Mouse (Mus musculus) frontal cortex, postnatal 25 days (tissue): ENCODE results near the gene Ralgapa2.

Source experiments
- DNase-seq, 2 experiments: peaks; one replicate each; pipeline ENCODE4 v3.0.0; 2022; ENCODE audit warnings: low spot score in 2 of 2

The Ralgapa2 gene

DNA sequence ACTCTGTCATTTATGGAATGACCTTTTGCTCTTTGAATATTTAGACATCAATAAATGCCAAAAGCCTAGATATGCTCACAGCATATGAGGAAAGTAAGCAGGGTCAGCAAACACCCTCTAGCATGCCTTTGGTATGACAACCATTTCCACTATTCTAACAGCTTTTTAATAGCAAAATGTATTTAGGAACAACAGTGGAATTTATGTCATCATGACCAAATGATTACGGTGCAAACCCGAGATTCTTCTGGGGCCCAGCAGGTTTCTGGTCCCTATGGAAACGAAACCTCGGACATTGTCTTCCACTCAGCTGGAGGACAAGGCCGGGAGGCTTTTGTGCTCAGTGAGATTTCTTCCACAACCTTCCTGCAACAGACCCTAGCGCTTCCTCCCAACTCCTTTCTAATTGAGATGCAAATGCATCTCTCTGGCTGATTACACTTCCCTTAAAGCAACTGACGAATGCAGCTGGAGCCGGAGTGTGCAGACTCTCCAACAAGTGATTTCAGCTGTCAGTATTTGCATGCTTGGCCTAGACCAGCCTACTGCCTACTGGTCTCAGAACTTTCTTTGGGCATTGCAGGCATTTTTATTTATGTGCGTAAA, 209.9 kb downstream of the Ralgapa2 start:
- DNase-seq = no peak

DNA sequence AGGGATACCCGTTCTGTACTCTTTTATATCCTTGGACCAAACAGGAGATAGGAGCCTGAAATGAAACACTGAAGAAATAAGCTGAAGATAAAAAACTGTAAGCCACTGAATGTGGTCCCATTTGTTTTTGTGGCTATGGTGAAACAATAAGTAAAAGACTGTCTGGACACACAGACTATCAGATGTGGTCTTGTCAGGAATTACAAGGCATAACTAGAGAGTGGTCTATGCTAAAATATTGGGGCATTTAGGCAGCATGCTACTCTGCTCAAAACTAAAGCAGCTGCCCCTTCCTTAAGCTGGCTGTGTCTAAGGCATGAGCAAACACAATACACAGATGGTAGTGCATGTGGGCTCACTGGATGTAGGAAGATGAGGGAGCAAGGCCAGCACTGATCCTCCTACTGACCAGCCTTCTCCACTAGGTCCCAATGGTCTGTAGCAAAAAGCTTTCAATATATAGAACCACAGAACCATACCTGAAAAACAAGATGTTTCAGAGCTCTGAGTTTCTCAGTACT, 211.6 kb downstream of the Ralgapa2 start:
- DNase-seq = no peak

DNA sequence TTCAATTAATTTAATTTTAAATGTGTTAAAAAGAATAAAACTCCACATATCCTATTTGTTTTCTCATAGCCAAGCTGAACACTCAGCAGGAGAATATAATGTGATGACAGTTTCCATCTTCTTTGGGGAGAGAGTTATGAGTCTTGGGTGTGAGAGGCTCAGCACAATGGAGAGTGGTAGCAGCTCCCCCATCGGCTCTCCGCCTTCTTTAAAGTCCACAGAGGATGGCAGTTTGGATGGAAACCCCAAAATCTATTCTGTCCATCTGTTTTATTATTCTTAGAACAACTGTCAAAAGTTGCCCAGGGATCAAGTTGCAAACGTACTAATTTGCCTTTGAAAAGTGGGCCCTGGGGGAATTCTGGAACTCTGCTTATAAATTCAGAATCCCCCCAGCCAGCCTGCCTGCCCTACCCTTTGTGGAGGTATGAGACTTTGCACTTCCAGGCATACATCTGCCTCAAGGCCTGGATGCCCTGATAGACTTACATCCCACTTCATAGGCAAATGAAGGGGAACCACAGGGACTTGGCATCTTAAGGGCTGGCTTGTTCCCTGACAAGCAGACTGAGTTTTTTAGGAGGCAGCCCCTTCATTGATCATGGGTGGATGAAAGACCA, 212.2 kb downstream of the Ralgapa2 start:
- no peak for DNase-seq

DNA sequence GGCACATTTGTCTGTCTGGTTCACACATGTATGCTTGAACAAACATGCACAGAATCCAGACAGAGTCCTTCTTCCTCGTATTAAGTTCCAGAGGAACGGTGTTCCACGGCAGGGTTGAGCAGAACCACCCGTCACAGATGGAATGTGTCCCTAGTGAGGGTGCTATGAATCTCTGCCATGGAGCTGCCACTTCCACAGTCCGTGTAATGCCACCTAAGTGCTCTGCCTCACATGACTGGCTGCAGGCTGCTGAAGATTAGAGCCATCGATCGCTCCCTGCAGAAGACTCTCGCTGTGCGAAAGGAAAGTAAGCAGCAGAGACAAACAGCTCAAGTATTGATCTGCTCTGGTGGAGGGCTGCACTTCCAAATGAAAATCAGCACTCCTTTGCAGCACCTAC, 218.6 kb downstream of the Ralgapa2 start:
- DNase-seq = no peak

DNA sequence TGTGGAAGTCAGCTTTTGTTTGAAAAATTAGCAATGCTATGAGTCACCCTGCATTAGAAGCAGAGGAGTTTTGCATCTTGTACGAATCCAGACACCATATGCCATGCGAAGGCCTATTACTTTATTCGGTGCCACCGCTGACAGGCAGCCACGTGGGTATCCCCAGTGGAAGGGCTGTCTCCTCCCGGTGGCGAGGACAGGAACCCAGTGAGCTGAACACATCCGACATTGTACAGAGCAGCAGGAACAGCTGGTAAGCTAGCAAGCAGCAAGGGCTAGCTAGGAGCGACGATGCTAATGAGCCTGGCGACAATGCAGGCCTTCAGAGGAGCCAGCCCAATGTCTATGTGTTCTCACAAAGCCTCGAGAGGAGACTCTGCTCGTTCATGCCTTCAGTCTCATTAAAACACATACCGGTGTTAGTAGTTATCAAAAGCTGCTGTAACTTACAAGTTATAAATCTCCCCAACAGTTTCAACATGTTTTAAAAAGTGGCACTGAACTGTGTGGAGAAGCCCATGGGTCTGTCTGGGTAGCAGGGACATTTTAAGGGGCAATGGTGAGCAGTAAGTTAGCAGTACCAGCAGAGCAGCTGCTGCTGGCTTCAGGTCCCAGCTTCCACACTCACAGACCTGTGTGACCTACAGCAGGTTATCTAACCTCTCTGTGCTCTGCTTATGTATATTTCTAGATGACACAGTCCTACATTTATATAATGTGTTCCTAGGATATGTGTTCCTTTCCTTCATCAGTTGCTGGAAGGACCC, 221.1 kb downstream of the Ralgapa2 start:
- peak; percentile 42 to 49 for DNase-seq

DNA sequence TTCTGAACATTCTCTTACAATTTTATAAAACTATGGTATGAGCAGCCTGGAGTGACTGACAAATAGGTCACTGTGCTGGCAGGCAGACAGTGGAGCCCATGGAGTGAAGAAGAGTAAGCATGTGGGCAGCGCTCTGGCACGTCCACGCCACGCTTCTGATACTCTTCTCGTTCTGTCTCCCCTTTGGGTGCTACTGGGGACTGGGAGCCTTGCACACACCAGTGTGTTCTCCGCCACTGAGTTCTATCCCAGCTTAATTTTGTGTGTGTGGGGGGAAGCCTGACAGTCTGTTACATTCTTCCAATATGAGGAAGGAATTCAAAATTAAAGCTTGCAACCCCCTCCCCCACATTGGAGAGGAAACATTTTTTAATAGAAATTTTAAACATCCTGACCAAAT, 221.8 kb downstream of the Ralgapa2 start:
- no peak for DNase-seq

DNA sequence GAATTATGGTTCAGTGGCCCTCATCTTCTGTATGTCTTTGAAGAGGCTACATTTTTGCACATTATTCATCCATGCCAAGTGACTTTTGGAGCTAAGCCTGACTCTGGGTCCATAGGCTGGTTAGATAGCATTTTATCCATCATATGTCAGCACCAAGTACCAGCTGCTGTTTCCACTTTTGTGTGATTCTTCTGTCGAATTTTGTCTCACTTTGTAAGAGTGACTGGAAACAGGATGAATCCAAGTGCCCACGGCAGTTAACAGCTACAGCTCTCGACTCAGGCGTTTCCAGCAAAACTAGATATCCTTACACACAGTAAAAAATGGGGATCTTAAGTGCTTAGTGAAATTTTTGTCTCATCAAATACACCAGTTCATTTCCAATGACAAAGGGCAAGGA, 222.8 kb downstream of the Ralgapa2 start:
- no peak for DNase-seq

DNA sequence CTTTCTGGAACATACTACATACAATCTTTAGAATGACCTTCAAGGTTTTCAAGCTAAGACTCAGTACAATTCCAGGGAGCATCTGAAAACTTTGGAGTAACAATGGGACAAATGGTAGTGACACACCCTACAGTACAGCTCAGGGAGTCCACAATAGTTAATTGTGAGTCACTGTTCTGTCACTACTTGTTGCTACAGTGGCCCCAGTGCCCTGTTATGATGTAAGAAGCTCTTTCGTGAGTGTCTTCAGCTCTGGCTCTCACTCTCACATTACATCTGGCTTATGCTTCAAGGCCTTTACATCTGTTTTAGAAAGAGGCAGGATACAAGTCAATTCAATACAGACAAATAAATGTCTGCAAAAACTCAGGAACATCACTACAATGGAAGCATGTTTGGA, 223.8 kb downstream of the Ralgapa2 start:
- DNase-seq = no peak

DNA sequence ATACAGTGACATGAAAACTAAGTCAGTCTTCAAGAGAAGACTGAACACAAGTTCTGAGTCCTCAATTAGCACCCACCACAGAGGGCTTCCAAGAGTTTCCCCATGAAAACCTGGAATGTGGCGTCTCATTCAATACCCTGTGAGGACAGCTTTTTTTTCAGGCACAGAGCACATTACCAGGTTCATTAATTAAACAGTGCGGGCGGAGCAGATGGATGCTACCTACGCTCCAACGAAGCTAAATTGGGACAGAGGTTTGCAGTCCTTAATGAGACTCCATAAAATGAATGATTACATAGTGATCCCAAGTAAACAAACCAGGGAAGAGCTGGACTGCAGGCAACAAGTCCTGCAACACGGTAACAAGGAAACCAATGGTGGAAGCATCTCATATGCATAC, 224.6 kb downstream of the Ralgapa2 start:
- no peak for DNase-seq

DNA sequence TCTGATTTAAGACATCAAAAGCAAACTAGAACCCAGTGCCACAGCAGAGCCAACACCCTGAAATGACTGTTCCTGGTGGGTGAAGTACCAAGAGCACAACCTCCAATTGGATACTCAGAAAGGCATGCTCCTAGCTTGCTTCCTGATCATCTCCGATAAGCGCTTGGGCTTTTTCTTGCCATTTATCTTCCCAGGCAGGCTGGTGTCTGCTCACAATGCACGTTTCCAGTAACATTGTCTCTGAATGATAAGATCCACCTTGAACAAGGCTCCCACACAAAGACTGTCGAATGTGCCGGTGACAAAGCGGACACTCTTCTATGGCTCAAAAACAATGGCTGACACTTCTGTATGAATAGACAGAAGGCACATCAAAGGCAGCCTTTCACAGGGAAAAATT, 230.8 kb downstream of the Ralgapa2 start:
- no peak for DNase-seq

DNA sequence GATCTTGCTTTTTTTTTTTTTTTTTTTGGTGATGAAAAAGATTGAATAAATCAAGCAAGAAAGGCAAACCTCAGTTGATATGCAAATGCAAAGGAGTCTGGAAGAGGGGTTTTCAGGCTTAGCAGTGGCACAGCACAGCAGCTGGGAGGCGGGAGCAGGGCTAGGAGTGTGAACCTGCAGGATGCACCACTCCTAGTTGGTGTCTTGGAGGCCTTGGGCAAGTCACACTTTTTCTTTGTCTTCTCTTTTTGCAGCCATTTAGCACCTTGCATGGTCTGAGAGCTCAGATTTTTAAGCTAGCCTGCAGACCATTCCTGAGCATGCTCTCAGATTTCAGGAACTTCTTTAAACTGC, 231.2 kb downstream of the Ralgapa2 start:
- no peak for DNase-seq

DNA sequence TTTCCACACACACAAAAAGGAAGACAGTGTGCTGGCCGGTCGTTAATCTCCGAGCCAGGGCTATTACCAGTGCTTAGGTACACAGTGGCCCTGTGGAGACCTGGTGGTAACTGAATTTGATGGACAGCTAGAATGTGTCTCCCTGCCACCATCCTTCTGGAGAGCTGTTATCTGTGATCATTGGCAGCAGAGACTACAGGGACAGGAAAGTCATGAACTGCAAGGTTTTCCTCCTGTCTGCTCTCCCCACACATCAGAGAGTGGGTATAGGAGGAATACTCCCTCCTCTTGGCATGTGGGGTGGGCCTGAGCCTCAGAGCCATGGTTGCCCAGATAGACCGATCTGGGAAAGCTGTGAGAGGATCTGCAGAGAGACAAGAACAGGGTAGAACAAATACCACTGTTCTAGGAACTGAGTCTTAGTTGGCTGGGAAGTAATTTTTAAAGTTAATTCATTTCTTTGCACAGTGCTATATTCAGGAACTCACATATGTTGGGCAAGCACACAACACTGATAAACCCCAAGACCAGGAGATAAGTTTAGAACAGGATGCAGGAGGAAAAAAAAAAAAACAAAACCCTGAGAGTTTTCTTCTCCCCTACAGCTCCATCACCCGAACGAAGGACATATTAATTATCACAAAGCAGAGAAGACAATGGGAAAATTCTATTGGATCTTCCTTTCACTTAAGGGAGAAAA, 231.8 kb downstream of the Ralgapa2 start:
- no peak for DNase-seq

DNA sequence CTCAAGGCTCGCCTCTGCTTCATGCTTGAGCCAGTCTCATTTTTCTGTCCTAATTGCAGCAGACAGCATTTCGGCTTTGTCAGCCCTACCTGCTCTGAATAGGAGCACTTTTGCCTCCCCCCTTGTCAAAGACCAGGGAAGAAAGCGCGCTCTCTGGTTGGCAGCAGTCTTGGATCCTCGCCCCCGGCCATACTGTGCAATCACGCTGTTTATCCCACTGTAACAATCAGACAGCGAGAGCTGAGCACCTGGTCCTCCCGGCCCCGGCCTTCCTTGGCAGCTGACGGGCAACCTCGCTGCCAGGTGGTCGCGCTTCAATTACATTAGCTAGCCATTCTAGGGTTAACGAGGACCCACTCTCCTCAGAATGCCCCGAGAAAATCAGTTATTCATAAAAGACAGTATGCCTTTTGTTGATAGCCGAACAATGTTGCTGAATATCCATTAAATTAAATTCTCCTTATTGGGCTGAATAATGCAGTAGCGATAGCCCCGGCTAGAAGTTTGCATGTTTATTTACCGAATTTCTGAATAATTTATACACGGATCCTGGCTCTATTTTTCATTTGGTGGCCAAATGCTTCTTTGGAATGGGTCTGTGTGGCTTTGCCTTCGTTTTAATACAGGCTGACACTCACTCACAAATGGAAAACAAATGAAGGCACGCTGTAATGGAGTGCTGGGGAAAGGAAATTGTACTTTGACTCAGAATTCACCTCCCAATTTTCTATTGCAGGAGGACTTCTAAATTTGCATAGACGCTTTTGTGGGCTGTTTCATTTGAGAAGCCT, 232.5 kb downstream of the Ralgapa2 start:
- DNase-seq = no peak

DNA sequence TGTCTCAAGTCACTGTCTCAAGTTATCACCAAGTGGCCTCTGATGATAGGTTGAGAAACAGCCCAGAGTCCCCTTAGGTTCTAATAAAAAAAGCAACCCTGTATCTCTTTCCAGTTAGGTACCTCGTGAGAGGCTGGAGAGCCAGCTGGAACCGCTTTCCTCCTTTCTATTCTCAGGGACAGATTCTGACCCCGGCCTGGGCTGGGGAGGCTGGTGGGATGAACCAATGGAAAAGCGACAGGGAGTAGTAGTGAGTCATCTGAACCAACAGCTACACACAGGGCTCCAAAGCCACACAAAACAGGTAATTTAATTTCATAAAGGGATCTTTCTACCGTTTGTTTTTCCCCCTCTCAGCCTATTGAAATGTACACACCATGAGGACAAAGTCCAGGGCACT, 233.8 kb downstream of the Ralgapa2 start:
- no peak for DNase-seq

DNA sequence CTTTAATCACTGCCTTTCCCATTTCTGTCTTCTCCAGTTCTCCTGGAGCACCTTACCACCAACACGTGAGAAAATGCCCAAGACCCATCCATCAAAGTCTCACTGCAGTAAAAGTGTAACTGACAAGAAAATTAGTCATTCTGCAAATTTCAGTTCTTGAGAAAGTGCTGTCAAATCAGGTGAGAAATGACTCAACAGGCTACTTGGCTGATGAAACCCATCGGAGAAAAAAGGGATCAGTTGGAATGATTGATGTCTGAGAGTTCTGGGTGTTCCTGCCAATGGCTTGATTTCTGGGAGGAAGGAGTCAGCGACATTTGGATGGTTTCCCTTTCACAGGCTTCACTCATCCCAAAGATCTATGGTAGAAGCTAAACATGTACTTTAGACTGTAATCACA, 245.6 kb downstream of the Ralgapa2 start:
- DNase-seq = no peak

DNA sequence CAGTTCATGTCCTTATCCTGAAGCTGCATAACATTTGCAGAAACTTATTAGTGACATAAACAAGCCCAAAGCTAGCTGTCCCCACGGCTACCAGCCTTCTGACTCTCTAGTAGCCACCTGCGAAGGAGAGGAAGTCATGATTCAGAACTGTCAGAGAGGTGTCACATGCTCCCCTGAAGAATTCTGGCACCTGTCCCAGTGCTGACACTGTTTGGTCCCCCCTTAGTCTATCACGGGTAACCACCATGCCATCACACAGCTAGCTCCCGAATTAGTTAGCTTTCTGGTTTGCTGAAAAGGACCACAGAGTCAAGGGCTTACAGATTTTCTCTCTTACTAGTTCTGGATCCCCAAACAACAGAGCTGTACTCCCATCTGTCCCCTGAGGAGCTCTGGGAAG, 247.1 kb downstream of the Ralgapa2 start:
- no peak for DNase-seq

DNA sequence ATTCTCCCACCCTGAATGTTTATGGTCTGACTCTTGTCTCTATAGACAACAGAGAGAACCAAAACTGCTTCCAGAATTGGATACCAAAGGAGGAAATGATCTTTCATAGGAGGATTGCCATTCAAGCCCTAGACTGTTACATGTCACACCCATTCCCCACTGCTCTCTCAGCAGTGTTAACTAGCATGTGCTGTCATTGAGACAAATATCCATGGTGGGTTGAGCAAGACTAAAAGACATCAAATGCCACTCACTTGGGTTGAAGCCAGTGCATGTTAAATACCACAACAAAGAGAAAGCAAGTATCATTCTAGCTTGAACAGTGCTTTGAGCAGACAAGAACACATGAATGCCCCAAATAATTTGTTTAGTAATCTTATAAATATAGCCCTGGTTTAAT, 249.2 kb downstream of the Ralgapa2 start:
- no peak for DNase-seq

DNA sequence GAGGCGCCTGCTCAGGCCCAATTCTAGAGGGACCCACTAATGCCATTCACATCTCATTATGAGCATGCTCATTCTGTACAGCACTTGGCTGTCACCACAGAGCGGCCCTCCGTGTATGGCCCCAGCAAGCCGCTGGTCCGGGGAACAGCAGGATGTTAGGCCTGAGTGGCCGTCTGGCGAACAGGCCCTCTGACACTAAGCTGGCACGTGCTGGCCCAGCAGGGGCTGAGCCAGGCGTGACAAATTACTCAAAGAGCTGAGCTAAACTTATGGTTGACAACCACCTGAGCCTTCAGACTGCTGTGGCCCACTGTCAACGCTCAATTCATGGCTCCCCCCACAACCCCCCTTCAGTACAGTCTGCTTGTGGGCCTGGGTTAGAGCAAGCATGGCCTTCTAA, 249.9 kb downstream of the Ralgapa2 start:
- no peak for DNase-seq

DNA sequence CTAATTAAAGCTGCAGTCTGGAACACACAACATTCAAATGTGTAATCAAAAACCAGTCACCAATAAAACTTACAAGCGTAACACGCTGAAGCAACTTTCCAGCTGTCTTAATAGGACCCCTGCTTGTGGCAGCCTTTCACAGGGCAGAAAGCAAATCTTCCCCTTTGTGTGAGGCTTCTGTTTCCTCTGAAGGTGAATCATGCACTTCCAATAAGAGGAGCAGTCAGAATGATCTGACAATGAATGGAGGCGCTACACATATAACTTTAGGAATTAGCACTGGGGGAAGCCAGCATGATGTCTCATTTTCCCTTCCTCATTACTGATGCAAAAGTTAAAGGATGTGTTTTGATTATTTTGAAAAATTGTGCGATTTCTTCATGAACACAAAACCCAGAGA, 251.0 kb downstream of the Ralgapa2 start:
- no peak for DNase-seq

DNA sequence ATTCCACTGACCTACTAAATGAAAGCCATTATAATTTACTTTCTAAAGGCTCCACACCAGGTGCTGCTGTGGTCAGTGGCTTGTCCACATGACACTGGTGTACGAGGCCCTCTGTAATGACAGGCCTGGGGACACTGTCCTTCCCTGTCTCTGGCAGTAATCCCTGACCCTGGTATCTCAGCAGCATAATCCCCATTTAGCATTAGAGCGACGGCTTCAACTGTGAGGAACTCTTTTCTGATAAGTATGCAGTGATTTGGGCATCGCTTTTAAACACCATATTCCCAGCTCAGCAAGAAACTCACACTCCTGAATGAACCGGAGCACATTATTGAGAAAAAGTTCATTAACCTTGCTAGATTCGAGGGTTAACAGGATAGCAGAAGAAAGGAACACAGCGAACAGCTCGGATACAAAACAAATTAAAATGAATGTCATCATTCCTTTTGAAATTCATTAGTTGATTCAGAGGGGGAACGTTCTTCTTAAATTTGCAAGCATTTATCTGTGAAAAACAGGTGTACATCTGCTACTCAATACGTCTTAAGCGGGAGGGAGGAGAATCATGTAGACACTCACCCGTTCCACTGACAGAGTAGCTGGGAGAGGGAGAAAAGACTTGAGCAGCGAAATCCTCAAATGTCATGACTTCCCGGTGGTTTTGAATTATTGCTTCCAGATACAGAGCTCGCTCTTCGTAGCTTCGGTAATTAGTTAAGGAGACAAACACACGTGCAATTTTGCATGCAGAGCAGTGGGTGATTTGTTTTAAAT, 252.2 kb downstream of the Ralgapa2 start:
- no peak for DNase-seq
